Mouse (Mus musculus) layer of hippocampus, postnatal 36 days (tissue): ENCODE measurements around the gene 7530416G11Rik. TPM values are rescaled to one million over a fixed set of nuclear protein-coding genes. Genes with fewer than 3 reads are reported as not detected.

Source experiments
- DNase-seq, 2 experiments: peaks; one replicate each; pipeline ENCODE4 v3.0.0; 2022
- total RNA-seq, 2 experiments: library from RNA; stranded (reverse); gene quantifications; 2 replicates each; pipeline ENCODE4 v1.2.3; 2021

7530416G11Rik gene
- not detected for total RNA-seq

DNA sequence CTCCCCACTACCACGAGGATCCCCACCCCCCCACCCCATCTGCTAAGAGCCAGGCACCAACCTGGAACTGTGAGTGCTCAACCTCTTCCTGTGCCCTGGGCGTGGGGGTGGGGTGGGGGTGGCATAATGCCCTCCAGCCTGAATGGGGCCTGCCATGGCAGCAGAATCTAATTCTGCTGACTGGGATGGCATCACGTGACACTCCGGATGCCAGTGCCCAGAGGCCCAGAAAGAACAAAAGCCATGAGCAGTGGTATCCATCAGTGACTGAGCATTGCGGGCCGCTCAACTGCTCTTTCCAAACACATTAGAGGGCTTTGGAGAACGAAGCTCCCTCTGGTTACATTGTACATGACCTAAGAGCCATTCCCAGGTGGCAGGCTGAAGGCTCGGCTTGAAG, at the start of gene 7530416G11Rik:
Gene 7530416G11Rik (minus strand): TSS at position 101 of the 400 bp plus-strand sequence.
- no peak for DNase-seq

DNA sequence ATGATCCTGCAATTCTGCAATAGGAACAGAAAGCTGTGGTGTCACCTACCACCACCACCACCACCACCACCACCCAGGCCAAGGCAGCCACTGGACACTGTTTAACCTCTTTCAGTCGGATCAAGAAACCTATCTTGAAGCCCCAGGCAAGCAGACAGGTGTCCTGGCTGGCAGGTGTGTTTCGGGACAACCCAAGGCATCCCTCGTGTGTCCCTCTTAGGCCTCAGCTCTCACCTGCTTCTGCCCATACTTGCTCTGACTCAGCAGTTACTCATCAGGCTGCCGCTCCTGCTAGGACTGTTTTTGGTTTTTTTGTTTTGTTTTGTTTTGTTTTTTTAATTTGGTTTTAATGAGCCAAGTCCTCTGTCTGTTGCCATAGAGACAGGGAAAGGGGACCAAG, 43.5 kb upstream of the 7530416G11Rik start:
- no peak for DNase-seq

DNA sequence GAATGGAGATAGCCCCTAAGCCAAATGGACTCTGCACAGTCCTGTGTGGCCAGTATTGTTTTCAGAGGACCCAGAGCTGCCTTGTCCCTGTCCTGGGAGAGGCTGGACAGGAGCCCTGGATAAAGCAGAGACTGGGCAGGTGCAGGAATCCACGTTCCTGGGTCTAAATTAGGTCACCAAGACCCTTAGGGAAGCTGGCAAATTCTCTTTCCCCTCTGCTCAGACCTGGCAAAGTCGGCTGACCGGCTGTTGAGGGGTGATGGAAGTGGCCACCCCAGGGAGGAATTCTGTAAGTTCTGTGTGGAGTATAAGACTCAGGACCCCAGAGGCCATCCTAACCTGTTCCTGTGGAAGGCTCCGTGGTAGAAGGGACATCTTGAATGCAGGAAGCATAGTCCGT, 42.3 kb upstream of the 7530416G11Rik start:
- no peak for DNase-seq

DNA sequence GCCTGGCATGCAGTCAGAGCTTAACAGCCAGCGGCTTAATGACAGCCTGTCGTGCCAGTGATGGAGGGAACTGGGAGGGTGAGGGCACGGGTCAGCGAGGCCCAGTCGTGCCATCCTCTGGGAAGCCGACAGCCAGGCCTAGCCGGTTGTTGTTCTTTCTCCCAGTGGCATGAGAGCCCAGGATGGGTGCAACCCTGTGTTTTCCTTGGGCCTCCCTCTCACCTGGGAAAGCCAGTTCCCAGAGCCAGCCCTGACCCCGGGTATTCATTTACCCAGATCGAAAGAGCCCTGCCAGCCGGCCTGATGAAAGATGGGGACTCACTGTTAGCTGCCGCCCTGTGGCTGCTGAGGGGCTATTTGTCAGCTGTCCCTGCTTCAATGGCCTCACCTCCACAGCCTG, 35.1 kb upstream of the 7530416G11Rik start:
- no peak for DNase-seq

DNA sequence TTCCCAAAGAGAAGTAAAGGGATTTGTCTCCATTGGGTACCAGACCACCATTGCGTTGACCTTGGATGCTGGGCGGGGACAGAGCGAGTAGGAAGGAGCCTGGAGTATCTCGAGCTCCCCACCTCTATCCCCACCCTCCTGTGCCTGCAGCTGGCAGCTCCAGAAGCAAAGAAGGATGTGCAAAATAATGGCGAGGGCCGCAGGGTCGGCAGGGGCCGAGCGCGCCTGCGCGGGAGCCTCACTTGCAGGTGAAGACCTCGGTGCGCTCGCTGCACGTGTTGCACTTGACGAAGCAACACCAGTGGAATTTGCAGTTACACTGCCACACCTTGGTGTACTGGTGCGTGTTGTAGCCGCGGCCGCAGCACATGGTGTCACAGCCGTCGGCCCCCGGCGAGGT, 34.1 kb upstream of the 7530416G11Rik start:
- DNase-seq = no peak

DNA sequence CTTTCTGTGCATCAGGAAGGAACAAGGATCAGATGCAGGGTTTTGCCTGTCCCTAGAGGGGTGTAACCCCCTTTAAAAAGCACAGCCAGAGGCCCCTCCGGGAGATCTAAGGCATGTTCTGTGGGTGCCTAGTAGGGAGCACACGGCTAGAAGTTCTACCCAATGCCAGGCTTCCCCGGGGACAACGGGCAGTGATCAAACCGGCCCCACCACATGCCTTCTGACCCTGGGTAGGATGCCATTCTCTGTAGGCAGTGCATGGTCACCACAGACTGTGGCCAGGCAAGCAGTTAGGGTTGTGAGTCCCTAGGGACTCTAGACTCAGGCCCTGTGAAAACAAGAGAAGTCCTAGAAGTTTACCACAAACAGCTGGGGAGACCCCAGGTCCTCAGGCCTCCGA, 31.6 kb upstream of the 7530416G11Rik start:
- DNase-seq = no peak

DNA sequence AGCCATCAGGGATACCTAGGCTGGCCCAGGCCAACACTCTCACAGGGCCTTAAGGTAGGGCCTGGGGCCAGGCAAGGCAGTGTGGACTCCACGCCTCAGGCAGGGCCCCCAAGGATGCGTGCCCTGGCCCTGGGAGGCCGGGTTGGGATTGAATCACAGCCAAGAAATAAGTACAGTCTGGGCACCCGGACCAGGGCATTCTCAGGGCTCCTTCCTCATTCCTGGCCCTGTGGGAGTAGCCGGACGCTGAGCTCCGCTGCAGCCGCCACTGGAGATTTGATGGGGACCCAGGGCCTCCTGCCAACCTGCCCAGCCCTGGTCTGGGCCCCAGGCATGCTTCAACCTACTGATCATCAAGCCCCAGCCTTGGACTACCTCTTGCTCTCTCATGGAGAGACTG, 31.2 kb upstream of the 7530416G11Rik start:
- no peak for DNase-seq

DNA sequence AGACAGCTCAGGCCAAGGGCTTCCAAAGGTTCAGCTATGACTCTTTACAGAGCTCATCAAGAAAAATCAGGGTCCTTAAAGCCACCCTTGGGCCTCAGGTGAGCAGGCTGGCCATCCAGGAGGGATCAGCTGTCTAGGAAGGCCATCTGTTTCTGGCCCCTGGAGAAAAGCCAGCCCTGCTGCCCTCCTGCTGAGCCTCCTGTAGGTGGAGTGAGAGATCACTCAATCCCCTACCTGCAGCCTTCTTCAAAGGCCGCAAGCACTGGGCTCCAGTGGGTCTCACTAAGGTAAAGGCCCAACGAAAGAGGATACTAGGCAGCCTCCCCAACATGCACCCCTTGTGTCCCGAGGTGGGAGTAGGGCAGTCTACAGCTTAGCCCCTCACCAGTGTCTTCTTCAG, 29.0 kb upstream of the 7530416G11Rik start:
- no peak for DNase-seq

DNA sequence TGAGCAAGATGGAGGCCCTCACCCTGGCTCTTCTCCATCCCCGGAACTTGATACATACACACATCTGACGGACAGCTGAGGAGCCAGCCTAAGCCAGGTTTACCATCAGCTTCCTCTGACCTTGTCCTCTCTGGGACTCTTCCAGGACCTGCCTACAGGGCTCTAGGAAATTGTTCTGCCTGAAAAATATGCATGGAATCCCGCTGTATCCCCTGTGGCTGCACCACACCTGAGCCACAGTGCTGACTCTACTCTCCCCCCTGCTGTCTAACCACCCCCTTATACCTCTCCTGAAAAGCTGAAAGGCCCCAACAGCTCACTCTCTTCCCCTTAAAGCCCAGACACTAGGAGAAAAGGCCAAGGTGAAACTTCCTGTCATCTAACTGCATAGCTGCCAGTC, 26.9 kb upstream of the 7530416G11Rik start:
- DNase-seq = no peak

DNA sequence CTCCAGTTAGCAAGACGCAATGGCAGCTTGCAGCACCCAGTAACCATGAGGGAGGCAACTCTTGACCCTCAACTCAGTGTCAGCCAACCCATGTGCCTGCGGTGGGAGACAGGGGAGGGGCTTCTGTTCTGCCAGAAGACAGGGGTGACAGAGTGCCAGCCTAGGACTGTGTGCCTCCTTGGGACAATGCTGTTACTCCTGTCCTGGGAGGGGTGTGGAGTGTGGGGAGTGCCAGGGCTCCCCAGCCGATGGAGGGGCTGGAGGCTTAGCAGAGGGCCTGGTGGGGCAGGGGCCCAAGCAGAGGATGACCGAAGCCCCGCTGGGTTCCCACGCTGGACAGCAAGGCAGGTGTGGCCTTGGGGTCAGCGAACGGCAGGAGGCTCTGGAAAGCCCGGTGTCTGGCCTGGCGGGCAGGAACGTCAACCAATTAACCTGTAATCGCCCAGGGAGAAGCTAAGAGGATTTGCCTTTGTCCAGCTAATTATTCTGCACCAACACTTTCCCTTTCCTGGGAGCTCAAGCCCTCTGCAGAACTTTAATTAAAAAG, 21.4 kb upstream of the 7530416G11Rik start:
- DNase-seq = no peak

DNA sequence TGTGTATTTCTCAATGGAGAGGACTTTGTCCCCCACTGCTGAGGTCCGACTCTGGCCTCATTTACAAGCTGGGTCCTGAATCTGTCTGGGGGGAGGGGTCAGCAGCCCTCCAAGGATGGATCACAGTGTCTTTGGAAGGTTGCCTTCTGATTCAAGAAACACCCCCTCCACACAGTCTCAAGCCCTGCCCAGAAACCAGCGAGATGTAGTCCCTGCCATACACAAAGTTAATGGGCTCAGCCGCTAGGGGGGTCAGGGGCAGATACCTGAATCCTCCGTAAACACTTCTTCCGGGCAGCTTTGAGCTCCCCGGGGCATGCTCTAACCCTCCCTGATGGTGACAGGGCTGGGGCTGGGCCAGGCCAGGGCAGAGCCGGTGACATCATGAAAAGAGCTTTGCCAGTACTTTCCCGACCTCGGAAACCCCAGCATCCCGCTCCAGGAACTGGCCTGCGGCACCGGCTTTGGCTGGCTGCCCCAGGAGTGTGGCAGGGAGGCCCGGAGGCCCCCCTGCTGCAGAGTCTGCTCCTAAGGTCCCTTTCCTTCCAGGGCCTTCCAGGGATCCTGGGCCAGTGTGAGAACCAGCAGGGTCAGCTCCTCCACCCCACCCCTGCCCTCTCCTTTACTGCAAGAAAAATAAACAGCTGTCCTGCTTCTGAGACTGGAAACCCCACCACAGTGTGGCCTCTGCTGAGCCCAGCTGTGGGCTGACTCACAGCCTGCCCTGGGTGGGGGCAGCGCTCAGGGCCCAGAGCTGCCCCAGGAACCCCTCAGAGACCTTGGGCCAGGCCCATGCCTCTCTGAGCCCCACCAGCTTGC, 20.4 kb upstream of the 7530416G11Rik start:
- peak in 1 of 2 experiments; percentile 21 for DNase-seq

DNA sequence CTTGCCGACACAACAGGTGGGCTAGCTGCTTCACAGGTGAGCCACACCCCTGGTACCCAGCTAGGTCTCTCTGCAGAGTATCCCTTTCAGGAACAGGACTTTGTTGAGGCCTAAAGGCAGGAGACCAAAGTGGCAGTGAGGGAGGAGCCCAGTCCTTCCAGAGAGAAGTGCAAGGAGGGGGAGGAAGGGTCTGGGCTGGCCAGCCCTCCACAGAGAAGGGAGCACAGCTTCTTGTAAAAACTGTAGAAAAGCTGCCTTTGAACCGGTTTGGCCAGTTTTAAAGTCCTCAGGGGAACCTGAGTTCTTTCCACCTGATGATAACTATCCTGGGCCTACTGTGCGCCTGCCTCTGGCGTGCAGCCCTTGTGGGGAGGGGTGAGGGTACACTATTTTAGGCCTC, 16.4 kb upstream of the 7530416G11Rik start:
- DNase-seq = no peak

DNA sequence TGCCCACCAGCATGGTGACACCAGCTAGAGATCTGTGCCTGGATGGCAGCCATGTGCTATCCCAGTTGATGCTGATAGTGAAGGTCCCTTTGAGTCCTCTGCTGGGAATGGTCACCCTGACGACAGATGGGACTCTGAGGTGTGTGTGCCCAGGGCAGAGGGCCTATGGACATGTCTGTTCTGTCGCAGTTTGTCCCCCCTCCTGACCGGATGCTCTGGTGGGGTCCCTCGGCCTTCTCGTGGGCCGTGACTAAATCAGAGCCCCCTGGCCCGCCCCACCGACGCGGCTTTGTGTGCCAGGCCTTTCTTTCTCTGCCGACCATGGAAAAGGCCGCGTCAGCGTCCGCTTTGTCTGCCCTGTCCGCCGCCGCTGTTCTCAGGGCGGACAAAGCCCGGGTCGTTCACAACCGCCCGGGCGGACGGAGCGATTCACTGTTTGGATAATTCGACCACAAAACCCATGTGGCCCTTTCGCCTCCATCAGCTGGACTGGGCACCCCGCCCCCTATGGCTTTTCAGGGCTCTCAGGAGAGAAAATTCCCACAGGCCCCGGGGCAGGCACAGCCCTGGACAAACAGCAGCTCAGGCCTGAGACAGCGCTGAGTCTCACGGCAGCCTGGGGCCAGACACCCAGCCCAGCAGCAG, 4.5 kb upstream of the 7530416G11Rik start:
- no peak for DNase-seq

DNA sequence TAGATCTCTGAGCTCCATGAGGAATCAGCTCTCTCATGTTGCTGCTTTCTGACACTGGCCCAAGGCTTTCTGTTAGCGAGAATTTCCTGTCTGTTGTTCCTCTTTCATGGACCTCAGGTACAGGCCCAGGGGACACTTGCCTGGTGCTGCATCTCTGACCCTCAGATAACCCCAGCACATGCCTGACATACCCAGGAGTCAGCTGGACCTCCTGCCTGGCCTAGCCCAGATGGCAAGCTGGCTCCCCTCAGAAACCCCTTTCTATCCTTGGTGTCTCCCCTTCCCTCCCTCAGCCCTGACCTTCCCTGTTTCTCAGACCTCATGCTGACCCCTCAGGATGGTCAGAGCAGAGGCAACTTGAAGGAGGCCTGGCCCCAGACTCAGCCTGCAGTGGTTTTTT, 3.7 kb upstream of the 7530416G11Rik start:
- no peak for DNase-seq

DNA sequence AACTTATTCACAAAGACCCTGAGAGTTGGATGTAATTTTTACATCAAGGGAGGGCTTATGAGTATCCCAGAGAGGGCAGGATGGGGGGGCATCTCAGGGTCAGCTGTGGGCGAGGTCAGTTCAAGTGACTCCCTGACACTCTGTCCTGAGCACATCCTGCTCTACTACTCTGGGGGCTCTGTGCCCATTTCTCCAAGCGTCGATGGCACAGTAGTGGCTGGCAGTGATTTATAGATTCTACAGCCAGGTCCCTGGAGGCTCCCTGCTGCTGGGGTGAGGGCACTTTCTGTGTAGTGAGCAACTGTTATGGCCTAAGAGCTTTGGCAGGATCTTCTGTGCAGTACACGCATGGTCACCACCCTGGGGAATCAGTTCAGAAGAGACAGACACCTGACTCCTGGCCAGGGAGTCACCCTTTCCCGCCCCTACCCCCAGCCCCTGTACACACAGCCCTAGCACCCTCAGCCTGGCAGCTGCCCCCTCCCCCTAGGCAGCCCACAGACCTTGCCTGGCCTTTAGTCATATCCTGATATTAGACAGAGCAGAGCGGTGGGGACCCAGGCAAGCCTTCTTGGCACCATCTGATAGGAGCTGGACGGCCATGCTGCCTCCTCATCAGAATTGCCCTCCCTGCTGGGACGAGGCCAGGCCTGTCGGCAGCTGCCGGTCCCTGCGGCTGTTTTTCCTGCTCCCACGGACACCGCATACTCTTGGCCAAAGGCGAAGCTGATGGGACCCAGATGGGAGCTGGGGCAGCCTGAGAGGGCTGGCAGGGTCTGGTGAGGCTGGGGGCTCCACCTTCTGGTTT, 2.3 kb upstream of the 7530416G11Rik start:
- peak in 1 of 2 experiments; percentile 48 for DNase-seq

DNA sequence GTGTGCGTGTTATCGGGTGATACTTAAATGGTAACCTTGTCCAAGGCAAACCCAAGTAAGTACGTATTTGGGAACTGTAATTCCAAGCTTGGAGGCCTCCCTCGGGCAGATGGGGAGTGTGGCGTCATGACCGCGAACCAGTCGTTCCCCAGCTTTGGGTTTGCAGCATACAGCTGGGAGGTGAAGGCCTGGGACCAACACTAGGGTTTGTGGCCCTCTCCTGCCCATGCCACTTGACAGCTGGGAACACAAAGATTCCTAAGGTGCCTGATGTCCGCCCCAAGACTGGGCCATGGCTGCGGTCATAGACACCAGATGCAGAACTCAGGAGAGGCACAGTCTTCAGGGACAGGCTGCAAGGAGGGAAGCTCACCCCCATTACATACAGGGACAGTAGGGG, 2.8 kb downstream of the 7530416G11Rik start:
- DNase-seq = no peak

DNA sequence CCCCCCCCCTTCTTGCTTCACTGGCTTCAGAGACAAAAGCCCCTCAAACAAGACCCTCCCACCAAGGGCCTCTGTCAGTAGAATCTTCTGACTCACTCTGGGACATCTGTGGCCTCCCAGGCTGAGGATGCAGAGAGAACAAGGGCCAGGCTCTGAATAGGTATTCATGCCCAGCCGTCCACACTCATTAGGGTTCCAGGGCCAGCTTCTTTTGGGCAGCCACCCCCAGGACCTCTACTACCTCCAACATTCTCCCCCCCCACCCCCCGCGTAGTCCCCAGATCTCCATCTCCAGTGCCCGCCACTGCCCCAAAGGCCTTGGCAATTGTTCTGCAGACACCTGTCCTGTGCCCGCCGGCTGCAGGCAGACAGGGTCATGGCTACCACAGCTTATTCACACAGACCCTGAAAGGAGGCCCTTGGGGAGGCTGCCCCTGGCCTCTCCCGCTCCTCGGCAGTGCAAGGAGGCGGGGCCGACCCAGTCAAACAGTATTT, 5.0 kb downstream of the 7530416G11Rik start:
- DNase-seq = no peak

DNA sequence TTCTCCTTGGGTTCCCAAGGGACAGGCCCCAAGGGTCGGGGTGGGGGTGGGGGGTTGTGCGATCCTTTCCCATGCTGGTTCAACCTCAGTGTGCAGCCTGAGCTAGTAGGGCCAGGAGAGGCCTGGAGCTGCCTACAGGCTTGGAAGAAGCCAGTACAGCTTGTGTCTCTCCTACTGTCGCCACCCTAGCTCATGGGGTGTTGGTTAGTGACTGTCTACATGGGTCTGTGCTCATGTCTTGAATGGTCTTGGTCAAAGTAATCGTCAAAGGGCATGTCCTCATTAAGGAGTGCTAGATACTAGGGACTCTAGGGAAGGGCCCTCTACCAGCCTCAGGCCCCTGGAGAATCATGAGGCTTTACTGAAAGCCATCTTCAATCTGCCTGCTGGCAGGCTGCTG, 5.5 kb downstream of the 7530416G11Rik start:
- no peak for DNase-seq

DNA sequence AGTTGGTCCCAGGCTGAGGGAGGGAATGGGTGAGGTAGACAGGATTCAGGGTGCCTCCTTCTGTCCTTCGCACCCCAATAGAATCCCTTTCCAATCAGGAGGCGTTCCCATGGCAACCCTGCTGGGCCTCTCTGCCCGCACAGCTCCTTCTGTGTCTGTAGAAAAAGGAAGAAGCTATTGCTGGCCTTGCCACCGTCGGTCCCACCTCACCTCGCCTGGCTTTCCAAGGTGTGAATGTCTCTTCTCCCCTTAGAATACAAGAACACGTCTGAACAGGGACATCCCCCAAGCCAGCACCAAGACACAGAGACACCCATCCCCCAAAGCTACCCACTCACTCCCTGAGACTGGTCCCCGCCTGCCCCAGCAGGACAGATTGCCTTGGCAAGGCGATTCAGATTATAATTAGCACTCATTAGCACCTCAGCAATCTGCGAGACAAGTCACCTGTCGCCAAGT, 8.8 kb downstream of the 7530416G11Rik start:
- DNase-seq = peak; percentile 67 to 76

DNA sequence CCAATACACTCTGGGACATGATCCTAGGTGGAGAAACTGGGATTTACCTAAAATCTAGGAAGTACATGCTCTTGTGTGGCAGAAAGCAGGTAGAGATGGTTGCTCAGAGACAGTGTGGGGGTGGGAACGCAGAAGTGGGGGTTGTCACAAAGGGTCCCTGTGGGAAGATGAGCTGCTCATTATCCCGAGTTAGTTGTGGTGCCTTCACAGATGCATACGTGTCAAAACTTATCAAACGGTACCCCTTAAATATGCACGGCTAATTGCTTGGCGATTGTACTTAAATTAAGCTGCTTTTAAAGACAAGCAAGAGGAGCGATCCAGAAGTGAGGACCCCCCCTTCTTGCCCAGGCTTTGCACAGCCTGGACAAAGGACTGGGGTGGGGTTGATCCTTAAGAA, 13.3 kb downstream of the 7530416G11Rik start:
- DNase-seq = no peak

DNA sequence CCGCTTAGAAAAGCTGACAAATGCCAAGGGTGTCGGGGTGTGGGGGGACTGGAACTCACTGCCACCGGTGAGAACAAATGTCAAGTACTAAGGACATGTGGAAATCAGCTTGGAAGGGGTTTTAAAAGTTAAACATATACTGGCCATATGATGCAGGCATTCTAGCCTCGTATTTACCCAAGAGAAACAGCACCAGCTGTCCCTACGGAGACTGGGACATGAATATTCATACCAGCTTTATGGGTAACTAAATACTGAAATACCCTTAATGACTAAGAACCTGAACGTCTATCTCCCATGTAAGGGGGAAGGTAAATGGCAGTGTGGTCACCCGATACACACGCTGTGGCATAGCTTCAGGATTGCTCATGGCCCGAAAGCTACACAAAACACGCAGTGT, 14.1 kb downstream of the 7530416G11Rik start:
- DNase-seq = no peak

DNA sequence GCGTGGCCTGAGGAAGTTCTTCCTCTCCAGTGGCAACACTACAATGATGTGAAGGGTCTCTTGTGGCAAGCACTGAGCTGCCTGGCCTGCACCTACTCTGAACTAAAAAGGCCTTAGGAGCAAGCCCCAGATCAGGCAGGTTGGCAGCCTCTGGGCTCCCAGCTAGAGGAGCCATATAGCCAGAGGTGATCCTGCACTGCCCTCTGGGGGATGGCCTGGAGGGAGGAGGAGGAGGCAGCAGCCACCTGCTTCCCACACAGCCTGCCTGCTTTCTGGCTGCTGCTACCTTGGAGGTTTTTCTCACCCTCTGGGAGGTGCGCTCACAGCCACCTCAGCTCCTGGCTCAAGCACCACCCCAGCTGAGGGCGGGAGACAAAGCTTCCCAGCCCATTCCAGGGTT, 22.4 kb downstream of the 7530416G11Rik start:
- DNase-seq = no peak

DNA sequence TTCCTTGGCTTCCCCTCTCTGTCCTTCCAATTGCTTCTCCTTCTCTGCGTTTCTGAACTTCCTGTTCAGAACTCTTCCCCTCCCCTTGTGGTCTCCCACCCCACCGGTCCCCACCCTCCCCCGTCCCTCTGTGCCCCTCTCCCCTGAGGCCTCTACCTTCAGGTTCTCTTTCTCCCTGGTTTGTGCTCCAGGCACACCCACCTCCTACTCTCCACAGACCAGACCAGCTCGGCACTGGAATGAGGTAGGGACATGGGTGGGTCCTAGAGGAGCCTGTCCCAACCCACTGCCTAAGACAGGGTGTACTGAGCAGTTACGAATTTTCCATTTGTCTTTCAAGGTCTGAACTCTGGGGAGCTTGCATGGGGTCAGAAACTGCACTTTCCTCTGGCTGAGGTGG, 23.1 kb downstream of the 7530416G11Rik start:
- DNase-seq = no peak
